Comparison of ENCODE assay signal across 7 mouse cellular contexts in genomic region chrX:7319089-7319721, GRCm38 (mm10). TPM values are rescaled to one million over a fixed set of nuclear protein-coding genes. Genes with fewer than 3 reads are reported as not detected.
A peak's percentile ranks its signal among the peaks of the same experiment; 100 is the strongest.
DNase-seq lines count a peak whose midpoint lies in the region; ATAC-seq lines count a peak whose summit lies in the region.

Gene Clcn5 (minus strand): TSS chrX:7319358.

- no peaks in the 10 kb centered on the region for H3K36me3 ChIP-seq in embryonic facial prominence, embryonic 10.5 days (replicated peaks)
- no peaks in the 10 kb centered on the region for H3K36me3 ChIP-seq in limb, embryonic 10.5 days
- no peaks in the 10 kb centered on the region for H3K36me3 ChIP-seq in midbrain, embryonic 13.5 days

- H3K9ac ChIP-seq in midbrain, embryonic 13.5 days (replicated peaks) = peak within 1 kb of the TSS; percentile 72

- H3K4me1 ChIP-seq in embryonic facial prominence, embryonic 10.5 days = peaks cover 17% of the 10 kb centered on the region; the same call in 1 of the 2 replicates
- peaks cover 17% of the 10 kb centered on the region; the same call in 1 of the 2 replicates for H3K4me1 ChIP-seq in limb, embryonic 10.5 days
- peaks cover 6% of the 10 kb centered on the region; the same call in 1 of the 2 replicates for H3K4me1 ChIP-seq in midbrain, embryonic 13.5 days (replicated peaks)

- H3K27ac ChIP-seq in embryonic facial prominence, embryonic 10.5 days (replicated peaks) = peak within 1 kb of the TSS; percentile 85
- H3K27ac ChIP-seq in limb, embryonic 10.5 days = peak within 1 kb of the TSS; percentile 87
- peak within 1 kb of the TSS; percentile 88 for H3K27ac ChIP-seq in midbrain, embryonic 13.5 days

- peak within 1 kb of the TSS; percentile 67 for H3K4me3 ChIP-seq in embryonic facial prominence, embryonic 10.5 days
- peak within 1 kb of the TSS; percentile 61 for H3K4me3 ChIP-seq in limb, embryonic 10.5 days
- peak within 1 kb of the TSS; percentile 56 for H3K4me3 ChIP-seq in midbrain, embryonic 13.5 days (replicated peaks)

- no peaks in the 10 kb centered on the region; the same call in 1 of the 2 replicates for H3K27me3 ChIP-seq in embryonic facial prominence, embryonic 10.5 days (replicated peaks; ENCODE audit: low read depth, poor library complexity, severe bottlenecking)
- H3K27me3 ChIP-seq in limb, embryonic 10.5 days (ENCODE audit: low read depth, poor library complexity, severe bottlenecking) = peaks cover 9% of the 10 kb centered on the region; the same call in 1 of the 2 replicates
- H3K27me3 ChIP-seq in midbrain, embryonic 13.5 days = no peaks in the 10 kb centered on the region

- peak within 1 kb of the TSS; percentile 57 for H3K4me2 ChIP-seq in midbrain, embryonic 13.5 days (replicated peaks)

- no peaks in the 10 kb centered on the region for H3K9me3 ChIP-seq in embryonic facial prominence, embryonic 10.5 days
- no peaks in the 10 kb centered on the region for H3K9me3 ChIP-seq in limb, embryonic 10.5 days (replicated peaks)
- no peaks in the 10 kb centered on the region for H3K9me3 ChIP-seq in midbrain, embryonic 13.5 days

- WGBS in embryonic facial prominence, embryonic 10.5 days = 19% methylated on average over 43 of the region's 43 CpGs
- WGBS in limb, embryonic 10.5 days = 10% methylated on average over 43 of the region's 43 CpGs
- 30% methylated on average over 39 of the region's 43 CpGs for WGBS in midbrain, embryonic 13.5 days

- ATAC-seq in granulocyte monocyte progenitor cell, adult 5-6 weeks (replicated peaks; ENCODE audit: poor library complexity, severe bottlenecking) = peak; percentile 96
- peak; percentile 97 for ATAC-seq in midbrain, embryonic 13.5 days

- DNase-seq in adrenal gland, postnatal 10 days = peak; percentile 95
- peak; percentile 97 for DNase-seq in embryonic facial prominence, embryonic 10.5 days (ENCODE audit: low spot score)
- peak; percentile 97 for DNase-seq in kidney, adult 11 months
- DNase-seq in limb, embryonic 10.5 days (ENCODE audit: low spot score) = peak; percentile 93
- DNase-seq in spleen, adult 12 weeks (ENCODE audit: low spot score) = peak; percentile 80

RNA-seq across cellular contexts. Expression of gene Clcn5, which starts in this region (rescaled TPM):
- 10 to 100 TPM; 26.3 to 28.0 TPM for total RNA-seq in adrenal gland, postnatal 10 days (2021)
- polyA plus RNA-seq in embryonic facial prominence, embryonic 10.5 days (2016; fragmentation: Nextera tagmentation; extraction: Ambion mirVana) = 19.4 and 19.5 TPM in 2 replicates
- total RNA-seq in granulocyte monocyte progenitor cell, adult 5-6 weeks (2014; fragmentation: Nextera tagmentation) = 3.1 and 5.8 TPM in 2 replicates
- 3.3 and 4.6 TPM in 2 replicates for total RNA-seq in granulocyte monocyte progenitor cell, adult 5-6 weeks (2017)
- 12.8 and 17.8 TPM in 2 replicates for polyA plus RNA-seq in limb, embryonic 10.5 days (2016; fragmentation: Nextera tagmentation; extraction: Ambion mirVana)
- polyA plus RNA-seq in midbrain, embryonic 13.5 days (2015; fragmentation: Nextera tagmentation; extraction: Ambion mirVana) = 6.2 and 8.2 TPM in 2 replicates

Comparison
In these comparisons a context has a peak if more than half of its experiments do, and no peak if none do; other contexts are left out.
1. Peak in every context shown above with its lines: DNase-seq, ATAC-seq, H3K4me3 ChIP-seq and H3K27ac ChIP-seq.